Mouse (Mus musculus) ES-Bruce4 (cell line): Measurements from ENCODE around the gene Pip4k2a.

Source experiments
- CTCF ChIP-seq: IDR thresholded peaks from one replicate; pipeline ENCODE4 v1.8.1; 2011; ENCODE audit warnings: low read depth, low read length
- EP300 ChIP-seq: IDR thresholded peaks from 2 replicates; pipeline ENCODE4 v1.6.1; 2011; ENCODE audit warnings: low read depth, low read length; ENCODE audit not compliant: insufficient read depth

DNA sequence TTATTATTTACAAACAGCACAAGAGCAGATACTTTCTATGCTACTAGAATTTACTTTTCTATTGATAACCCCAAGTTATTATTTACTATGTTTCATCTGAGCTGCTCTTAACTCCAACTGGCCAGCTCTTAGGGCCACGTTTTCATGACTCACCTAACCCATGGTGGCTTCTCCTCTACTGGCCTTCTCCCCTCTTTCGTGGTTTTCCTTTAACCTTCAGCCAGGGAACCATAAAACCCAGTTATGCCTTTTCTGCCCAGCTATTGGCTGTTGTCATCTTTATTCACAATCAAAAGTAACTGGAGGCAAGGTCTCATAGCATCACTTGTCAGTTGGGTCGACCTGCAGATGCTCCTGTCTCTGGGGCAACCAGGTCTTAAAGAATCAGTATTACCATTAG is 12.4 kb downstream of the Pip4k2a start:
- TF ChIP-seq EP300 (no peak), CTCF (no peak)
